Mouse (Mus musculus): ENCODE results near the gene Vps39. TPM values are rescaled to one million over a fixed set of nuclear protein-coding genes. Genes with fewer than 3 reads are reported as not detected.

Gene Vps39
- polyA plus RNA-seq, 1 experiment from 2014 or later = 30.5 TPM

DNA sequence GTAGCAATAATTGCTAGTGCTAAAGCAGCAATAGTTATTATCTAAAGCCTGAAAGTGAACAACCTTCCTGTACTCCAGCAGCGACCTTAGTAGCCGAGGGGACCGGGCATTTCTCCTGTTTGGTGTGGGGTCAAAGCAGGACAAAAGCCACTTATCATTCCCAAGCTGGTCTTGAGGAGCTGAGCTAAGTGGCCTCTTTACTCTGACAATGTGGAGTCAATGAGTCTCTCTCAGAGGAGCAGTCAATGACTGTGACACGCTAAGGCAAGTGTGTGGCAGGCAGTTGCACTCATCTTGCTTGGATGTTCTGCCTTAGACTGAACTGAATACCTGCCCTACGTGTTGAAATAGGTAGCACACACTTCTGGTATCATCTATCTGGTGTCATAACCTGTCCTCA, 1.6 kb downstream of the Vps39 start:
- in situ Hi-C loops (cut with MboI; ENCODE audit: low pct_unique_long_range_greater_than_20kb) = no loop called here
- ChIA-PET POLR2A (no interaction called here), CTCF (no interaction called here)
- DNase-seq (ENCODE audit: low read depth, low spot score) (no peak), ATAC-seq (no peak)
- H3K27me3 ChIP-seq = no peaks in the 10 kb centered on the region
- no peak for TF ChIP-seq CTCF (IDR thresholded peaks at IDR 0.05)

DNA sequence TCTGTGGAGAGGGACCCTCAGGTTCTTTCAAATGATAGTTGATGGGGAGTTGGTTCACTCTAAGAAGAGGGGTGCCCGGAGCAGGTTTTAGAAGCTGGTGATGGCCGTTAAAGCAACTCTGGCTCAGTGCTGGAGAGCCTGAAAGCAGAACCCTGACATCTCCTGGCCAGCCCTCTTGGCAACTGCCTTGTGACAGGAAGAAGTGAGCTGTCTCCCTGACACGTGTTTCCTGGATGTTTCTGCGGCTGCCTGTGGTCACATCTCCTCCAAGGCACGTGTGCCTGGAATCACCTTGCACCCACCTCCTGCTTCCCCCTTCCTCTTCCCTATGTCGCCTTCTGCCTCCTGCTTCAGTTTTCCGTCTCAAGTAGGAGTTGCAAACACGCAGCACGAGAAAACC, 4.8 kb downstream of the Vps39 start:
- TF ChIP-seq CTCF (IDR thresholded peaks at IDR 0.05) = no peak
- ChIA-PET POLR2A (no interaction called here), CTCF (interaction anchor here (1.5 kb wide), 1 partner anchor 10 kb away, joined by 3 read pairs; no protein-coding TSS in a partner anchor)
- DNase-seq (ENCODE audit: low read depth, low spot score) (no peak), ATAC-seq (no peak)
- H3K27me3 ChIP-seq = no peaks in the 10 kb centered on the region
- in situ Hi-C loops (cut with MboI; ENCODE audit: low pct_unique_long_range_greater_than_20kb) = no loop called here

DNA sequence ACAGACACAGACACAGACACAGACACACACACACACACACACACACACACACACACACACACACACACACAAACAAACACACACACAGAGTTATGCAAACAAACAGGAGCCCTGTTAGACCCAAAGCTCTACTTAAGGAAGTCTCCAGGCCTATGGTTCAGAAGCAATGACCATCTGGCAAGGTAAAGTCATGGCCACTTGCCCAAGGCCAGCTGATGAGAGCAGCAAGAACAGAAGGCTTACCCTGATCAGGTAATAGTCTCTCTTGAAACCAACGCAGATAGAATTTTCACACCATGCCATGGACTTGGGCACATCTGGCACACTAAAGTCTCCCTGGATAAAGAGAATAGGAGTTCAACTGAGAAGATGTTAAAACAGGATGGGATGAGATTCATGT, 11.2 kb downstream of the Vps39 start:
- DNase-seq (ENCODE audit: low read depth, low spot score) = no peak
- in situ Hi-C loops (cut with MboI; ENCODE audit: low pct_unique_long_range_greater_than_20kb) = no loop called here
- ChIA-PET POLR2A (no interaction called here), CTCF (no interaction called here)
- no peaks in the 10 kb centered on the region for H3K27me3 ChIP-seq
- TF ChIP-seq CTCF (IDR thresholded peaks at IDR 0.05) = no peak
- no peak for ATAC-seq

DNA sequence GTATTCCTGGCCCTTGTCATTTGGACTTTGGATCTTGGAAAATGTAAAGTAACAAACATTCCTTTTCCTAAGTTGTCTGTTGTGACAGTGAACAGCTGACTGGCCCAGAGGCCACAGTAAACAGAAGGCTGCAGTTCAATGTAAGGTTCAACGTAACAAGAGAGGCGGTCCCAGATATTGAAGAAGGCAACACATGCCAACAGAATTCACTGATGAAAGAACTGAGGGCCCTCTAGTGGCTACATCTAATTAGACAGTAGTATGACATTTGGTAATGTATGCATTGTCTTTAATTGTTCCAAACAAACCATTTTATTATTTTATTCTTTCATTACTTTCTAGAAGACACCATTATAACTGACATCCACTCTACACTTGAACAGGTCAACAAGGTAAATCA, 15.1 kb downstream of the Vps39 start:
- POLR2A ChIA-PET = no interaction called here
- H3K27me3 ChIP-seq = no peaks in the 10 kb centered on the region
- ATAC-seq (no peak), DNase-seq (ENCODE audit: low read depth, low spot score) (no peak)
- in situ Hi-C loops (cut with MboI; ENCODE audit: low pct_unique_long_range_greater_than_20kb) = no loop called here
- CTCF ChIA-PET = interaction anchor here (1.0 kb wide), 1 partner anchor 10 kb away, joined by 3 read pairs; no protein-coding TSS in a partner anchor
- TF ChIP-seq CTCF (IDR thresholded peaks at IDR 0.05) = no peak

DNA sequence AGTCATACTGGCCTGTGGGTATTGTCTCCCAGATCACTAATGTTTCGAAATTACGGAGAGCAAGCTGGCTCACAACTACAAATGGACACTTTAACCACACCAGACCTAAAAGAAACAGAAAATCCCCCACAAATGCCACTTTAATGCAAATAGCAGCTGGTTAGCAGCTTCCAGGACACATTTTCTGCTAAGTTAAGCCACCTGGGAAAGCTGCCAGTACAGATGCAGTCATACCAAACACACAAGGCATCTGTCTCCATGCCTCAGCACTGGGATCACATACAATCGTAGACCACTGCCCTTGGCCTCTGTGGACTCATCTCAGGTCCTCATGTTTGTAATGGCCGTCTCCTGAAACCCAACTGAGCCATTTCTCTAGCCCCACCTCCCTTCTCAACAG, 21.4 kb downstream of the Vps39 start:
- no peaks in the 10 kb centered on the region for H3K27me3 ChIP-seq
- ATAC-seq (no peak), DNase-seq (ENCODE audit: low read depth, low spot score) (peak; percentile 62)
- TF ChIP-seq CTCF (IDR thresholded peaks at IDR 0.05) = no peak
- in situ Hi-C loops (cut with MboI; ENCODE audit: low pct_unique_long_range_greater_than_20kb) = no loop called here
- CTCF ChIA-PET = no interaction called here
- POLR2A ChIA-PET = no interaction called here

DNA sequence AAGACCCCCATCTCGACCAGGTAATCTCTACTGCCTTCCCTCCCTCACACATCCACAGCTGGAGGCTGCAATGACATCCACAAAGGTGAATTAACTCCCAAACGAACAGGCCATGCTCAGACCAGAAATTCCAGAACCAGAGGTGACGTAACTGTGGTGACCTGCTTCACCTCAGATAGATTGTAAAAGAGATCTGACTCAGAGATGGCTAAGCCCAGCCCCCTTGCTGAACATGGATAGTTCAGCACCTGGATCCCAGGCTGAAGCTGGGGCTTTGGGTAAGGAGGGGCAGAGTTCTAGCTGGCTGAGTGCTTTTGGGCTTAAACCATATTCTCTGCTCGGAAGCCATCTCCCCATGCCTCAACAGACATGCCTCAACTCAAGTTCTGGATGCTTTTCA, 37.9 kb downstream of the Vps39 start:
- ChIA-PET CTCF (no interaction called here), POLR2A (no interaction called here)
- no peak for DNase-seq (ENCODE audit: low read depth, low spot score)
- TF ChIP-seq CTCF (IDR thresholded peaks at IDR 0.05) = no peak
- in situ Hi-C loops (cut with MboI; ENCODE audit: low pct_unique_long_range_greater_than_20kb) = no loop called here
- H3K27me3 ChIP-seq = no peaks in the 10 kb centered on the region
- no peak for ATAC-seq

DNA sequence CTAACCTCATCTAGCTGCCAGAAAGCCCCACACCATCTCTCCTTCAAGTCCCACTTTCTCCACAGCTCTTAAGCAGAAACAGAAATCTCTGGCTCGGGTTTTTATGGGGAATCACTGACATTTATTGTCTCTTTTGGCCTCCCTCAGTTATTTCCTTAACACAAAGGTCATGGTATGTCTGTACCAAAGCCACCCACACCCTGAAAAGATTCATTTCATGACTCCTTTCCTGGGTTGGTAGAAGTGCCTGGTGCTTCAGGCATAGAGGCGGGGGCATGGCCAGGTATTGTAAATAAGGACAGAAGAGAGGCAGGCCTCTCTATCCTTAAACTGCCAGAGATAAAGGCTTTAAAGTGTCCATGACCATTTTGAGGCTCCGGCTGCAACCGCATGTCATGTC, 38.5 kb downstream of the Vps39 start:
- no peak for TF ChIP-seq CTCF (IDR thresholded peaks at IDR 0.05)
- ATAC-seq (no peak), DNase-seq (ENCODE audit: low read depth, low spot score) (no peak)
- POLR2A ChIA-PET = no interaction called here
- H3K27me3 ChIP-seq = no peaks in the 10 kb centered on the region
- in situ Hi-C loops (cut with MboI; ENCODE audit: low pct_unique_long_range_greater_than_20kb) = no loop called here
- CTCF ChIA-PET = no interaction called here

DNA sequence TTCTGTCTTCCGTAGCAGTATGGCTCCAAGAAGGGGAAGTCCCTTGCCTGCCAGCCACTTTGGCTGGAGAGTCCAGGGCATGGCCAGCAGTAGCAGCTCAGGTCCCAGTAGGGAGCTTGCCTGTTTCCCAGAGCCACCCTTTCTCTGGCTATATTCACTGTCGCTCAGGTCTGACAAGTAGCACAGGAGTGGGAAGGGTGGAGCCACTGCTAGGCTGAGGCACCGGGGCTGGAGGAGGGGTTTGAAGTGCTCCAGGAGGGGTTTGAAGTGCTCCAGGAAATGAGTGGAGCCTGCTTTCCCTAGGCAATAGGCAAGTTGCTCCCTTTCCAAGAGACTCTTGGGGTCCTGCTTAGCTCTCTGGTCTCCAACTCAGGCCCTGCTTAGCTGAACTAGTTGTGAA, 39.0 kb downstream of the Vps39 start, which contains the start of gene Pla2g4f:
Gene Pla2g4f (minus strand): TSS at position 190 of the 400 bp plus-strand sequence.
- no peaks in the 10 kb centered on the region for H3K27me3 ChIP-seq
- TF ChIP-seq CTCF (IDR thresholded peaks at IDR 0.05) = no peak
- in situ Hi-C loops (cut with MboI; ENCODE audit: low pct_unique_long_range_greater_than_20kb) = no loop called here
- ATAC-seq = no peak
- DNase-seq (ENCODE audit: low read depth, low spot score) = no peak
- CTCF ChIA-PET = no interaction called here
- POLR2A ChIA-PET = no interaction called here

DNA sequence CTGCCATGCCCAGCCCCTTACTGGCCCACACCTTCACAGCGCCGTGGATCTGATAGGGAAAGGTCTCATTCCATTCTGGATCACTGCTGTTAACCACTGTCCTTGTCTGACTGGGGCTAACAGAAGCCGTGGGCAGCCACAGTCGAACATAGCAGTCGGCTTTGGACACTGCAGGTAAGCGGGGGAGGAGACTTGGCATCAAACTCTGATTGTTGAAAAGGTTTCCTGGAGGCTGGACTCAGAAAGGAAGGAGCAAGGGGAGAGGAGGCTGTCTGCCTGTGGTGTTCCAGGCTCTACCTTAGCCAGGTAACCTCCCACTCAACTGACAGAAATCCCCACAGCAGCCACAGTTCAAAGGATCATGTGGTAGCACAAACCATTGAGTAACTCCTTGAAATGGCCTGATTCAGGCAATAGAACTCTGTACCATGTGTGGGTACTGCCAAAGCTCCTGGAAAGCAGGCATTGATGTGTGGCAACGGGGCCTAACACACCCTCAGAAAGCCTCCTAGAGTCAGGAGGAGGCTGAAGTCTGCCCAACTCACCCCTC, 40.6 kb downstream of the Vps39 start:
- DNase-seq (ENCODE audit: low read depth, low spot score) = no peak
- POLR2A ChIA-PET = no interaction called here
- no peak for ATAC-seq
- TF ChIP-seq CTCF (IDR thresholded peaks at IDR 0.05) = no peak
- H3K27me3 ChIP-seq = no peaks in the 10 kb centered on the region
- CTCF ChIA-PET = no interaction called here
- in situ Hi-C loops (cut with MboI; ENCODE audit: low pct_unique_long_range_greater_than_20kb) = no loop called here

DNA sequence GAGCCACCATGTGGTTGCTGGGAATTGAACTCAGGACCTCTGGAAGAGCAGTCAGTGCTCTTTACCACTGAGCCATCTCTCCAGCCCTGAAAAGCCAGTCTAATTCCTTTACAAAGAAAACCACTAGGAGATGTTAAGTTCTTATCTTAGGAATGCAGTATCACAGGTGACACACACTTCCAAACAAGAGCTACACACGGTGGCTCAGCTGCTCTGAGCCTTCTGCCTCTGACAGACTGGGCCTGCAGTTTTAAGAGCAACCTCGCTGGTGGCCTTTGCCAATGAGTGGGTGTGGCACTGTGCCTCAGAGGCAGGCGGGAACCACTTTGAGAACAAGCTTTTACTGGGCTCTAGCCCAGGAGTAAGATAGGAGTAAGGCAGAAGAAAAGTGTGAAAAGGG, 48.8 kb downstream of the Vps39 start:
- CTCF ChIA-PET = interaction anchor here (1.5 kb wide), 1 partner anchor 13 kb away, joined by 3 read pairs; no protein-coding TSS in a partner anchor
- H3K27me3 ChIP-seq = peaks cover 8% of the 10 kb centered on the region
- DNase-seq (ENCODE audit: low read depth, low spot score) = no peak
- POLR2A ChIA-PET = no interaction called here
- in situ Hi-C loops (cut with MboI; ENCODE audit: low pct_unique_long_range_greater_than_20kb) = no loop called here
- no peak for ATAC-seq
- TF ChIP-seq CTCF (IDR thresholded peaks at IDR 0.05) = no peak

DNA sequence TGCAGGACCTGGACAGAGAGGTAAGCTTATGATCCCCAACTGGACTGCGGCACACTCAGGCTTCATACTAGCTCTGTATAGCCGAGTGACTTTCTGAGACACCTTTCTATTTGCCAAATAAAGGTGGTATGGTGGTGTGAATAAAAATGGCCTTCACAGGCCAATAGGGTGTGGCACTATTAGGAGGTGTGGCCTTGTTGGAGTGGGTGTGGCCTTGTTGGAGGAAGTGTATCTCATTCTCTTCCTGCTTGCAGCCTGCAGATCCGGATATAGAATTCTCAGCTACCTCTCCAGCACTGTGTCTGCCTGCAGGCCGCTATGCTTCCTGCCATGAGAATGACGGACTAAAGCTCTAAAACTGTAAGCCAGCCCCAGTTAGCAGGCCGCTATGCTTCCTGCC, 51.9 kb downstream of the Vps39 start:
- ChIA-PET CTCF (no interaction called here), POLR2A (no interaction called here)
- TF ChIP-seq CTCF (IDR thresholded peaks at IDR 0.05) = no peak
- ATAC-seq (no peak), DNase-seq (ENCODE audit: low read depth, low spot score) (no peak)
- H3K27me3 ChIP-seq = peaks cover 8% of the 10 kb centered on the region
- in situ Hi-C loops (cut with MboI; ENCODE audit: low pct_unique_long_range_greater_than_20kb) = no loop called here

DNA sequence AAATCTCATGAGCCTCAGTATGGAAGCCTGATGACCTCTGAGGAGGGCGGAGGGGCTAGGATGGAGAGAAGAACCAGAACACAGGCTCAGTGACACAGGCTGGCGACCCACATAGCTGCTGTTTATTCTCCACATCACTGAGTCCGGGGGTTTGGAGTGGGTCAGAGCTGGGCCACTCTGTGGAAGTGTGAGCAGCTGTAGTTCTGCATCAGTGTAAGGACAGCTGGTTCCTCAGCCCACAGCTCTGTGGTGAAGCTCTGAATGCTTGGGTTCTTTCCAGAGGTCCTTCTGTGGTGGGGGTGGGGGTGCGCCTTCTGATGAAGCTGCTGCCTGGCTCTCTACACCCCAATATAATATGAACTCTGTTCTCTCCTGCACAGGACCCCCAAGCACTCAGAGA, 53.1 kb downstream of the Vps39 start:
- in situ Hi-C loops (cut with MboI; ENCODE audit: low pct_unique_long_range_greater_than_20kb) = no loop called here
- POLR2A ChIA-PET = no interaction called here
- H3K27me3 ChIP-seq = peaks cover 7% of the 10 kb centered on the region
- no peak for TF ChIP-seq CTCF (IDR thresholded peaks at IDR 0.05)
- DNase-seq (ENCODE audit: low read depth, low spot score) (no peak), ATAC-seq (no peak)
- CTCF ChIA-PET = no interaction called here

Data from Patski (cell line).